Mouse (Mus musculus): ENCODE measurements around the gene Setmar. TPM values are rescaled to one million over a fixed set of nuclear protein-coding genes. Genes with fewer than 3 reads are reported as not detected.

Setmar gene
- polyA plus RNA-seq, 1 experiment = 1.7 TPM

GRCm38 (mm10) chr6:108114971-108115370, 50.1 kb downstream of the Setmar start:
- H3ac ChIP-seq (ENCODE audit: control insufficient read depth, insufficient read length) = no peak overlapping the region
- TF ChIP-seq CEBPB (IDR thresholded peaks at IDR 0.05; ENCODE audit: insufficient read depth, poor library complexity, severe bottlenecking) (no peak), E2F4 (IDR thresholded peaks at IDR 0.05; ENCODE audit: insufficient read depth) (no peak), SRF (IDR thresholded peaks at IDR 0.05; ENCODE audit: control insufficient read depth, insufficient read length, low read depth) (no peak), USF1 (IDR thresholded peaks at IDR 0.05; ENCODE audit: low read depth) (no peak), POLR2A (IDR thresholded peaks at IDR 0.05; ENCODE audit: insufficient read length, low read depth) (no peak), TCF12 (IDR thresholded peaks at IDR 0.05; ENCODE audit: insufficient read depth, poor library complexity, severe bottlenecking) (no peak), MYOG (IDR thresholded peaks at IDR 0.05; ENCODE audit: control insufficient read depth in 1 of 3, insufficient read depth in 1 of 3, insufficient read length in 2 of 3, low read depth in 2 of 3) (no peak), TCF3 (IDR thresholded peaks at IDR 0.05; ENCODE audit: insufficient read length, low read depth) (no peak), REST (IDR thresholded peaks at IDR 0.05; ENCODE audit: insufficient read depth, insufficient read length) (no peak), POLR2AphosphoS2 (IDR thresholded peaks at IDR 0.05; ENCODE audit: insufficient read length, low read depth) (no peak), MAX (IDR thresholded peaks at IDR 0.05; ENCODE audit: low read depth) (no peak), MYOD1 (IDR thresholded peaks at IDR 0.05; ENCODE audit: control insufficient read depth in 1 of 3, insufficient read length in 2 of 3, low read depth in 2 of 3) (no peak)
- no peaks in the 10 kb centered on the region for H3K27me3 ChIP-seq (ENCODE audit: control insufficient read depth, insufficient read depth, insufficient read length)
- H3K79me2 ChIP-seq (ENCODE audit: control insufficient read depth, insufficient read depth) = no peaks in the 10 kb centered on the region
- H3K4me3 ChIP-seq = no peak overlapping the region
- H3K36me3 ChIP-seq (ENCODE audit: control insufficient read depth, insufficient read depth) = no peaks in the 10 kb centered on the region
- H3K4me2 ChIP-seq (ENCODE audit: low read depth) = no peak overlapping the region

- H3K4me2 ChIP-seq (ENCODE audit: low read depth) = no peak overlapping the region
- no peak for TF ChIP-seq USF1 (IDR thresholded peaks at IDR 0.05; ENCODE audit: low read depth)
- H3K36me3 ChIP-seq (ENCODE audit: control insufficient read depth, insufficient read depth) = no peaks in the 10 kb centered on the region
- H3K4me3 ChIP-seq = no peak overlapping the region
- no peak overlapping the region for H3ac ChIP-seq (ENCODE audit: control insufficient read depth, insufficient read length)
- no peaks in the 10 kb centered on the region for H3K27me3 ChIP-seq (ENCODE audit: control insufficient read depth, insufficient read depth, insufficient read length)
- H3K79me2 ChIP-seq (ENCODE audit: control insufficient read depth, insufficient read depth) = no peaks in the 10 kb centered on the region
Measured at GRCm38 (mm10) chr6:108117881-108118280, 53.0 kb downstream of the Setmar start.

GRCm38 (mm10) chr6:108125474-108125873, 60.6 kb downstream of the Setmar start:
- no peaks in the 10 kb centered on the region for H3K27me3 ChIP-seq (ENCODE audit: control insufficient read depth, insufficient read depth, insufficient read length)
- H3K4me2 ChIP-seq (ENCODE audit: low read depth) = no peak overlapping the region
- no peak overlapping the region for H3K4me3 ChIP-seq
- no peak overlapping the region for H3ac ChIP-seq (ENCODE audit: control insufficient read depth, insufficient read length)
- H3K36me3 ChIP-seq (ENCODE audit: control insufficient read depth, insufficient read depth) = no peaks in the 10 kb centered on the region
- no peak for TF ChIP-seq CEBPB (IDR thresholded peaks at IDR 0.05; ENCODE audit: insufficient read depth, poor library complexity, severe bottlenecking)
- TF ChIP-seq TCF3 (IDR thresholded peaks at IDR 0.05; ENCODE audit: insufficient read length, low read depth) = no peak
- TF ChIP-seq MAX (IDR thresholded peaks at IDR 0.05; ENCODE audit: low read depth) = no peak
- TF ChIP-seq MYOG (IDR thresholded peaks at IDR 0.05; ENCODE audit: control insufficient read depth in 1 of 3, insufficient read depth in 1 of 3, insufficient read length in 2 of 3, low read depth in 2 of 3) = no peak
- no peak for TF ChIP-seq REST (IDR thresholded peaks at IDR 0.05; ENCODE audit: insufficient read depth, insufficient read length)
- no peak for TF ChIP-seq E2F4 (IDR thresholded peaks at IDR 0.05; ENCODE audit: insufficient read depth)
- TF ChIP-seq MYOD1 (IDR thresholded peaks at IDR 0.05; ENCODE audit: control insufficient read depth in 1 of 3, insufficient read length in 2 of 3, low read depth in 2 of 3) = no peak
- no peak for TF ChIP-seq SRF (IDR thresholded peaks at IDR 0.05; ENCODE audit: control insufficient read depth, insufficient read length, low read depth)
- TF ChIP-seq POLR2AphosphoS2 (IDR thresholded peaks at IDR 0.05; ENCODE audit: insufficient read length, low read depth) = no peak
- TF ChIP-seq USF1 (IDR thresholded peaks at IDR 0.05; ENCODE audit: low read depth) = no peak
- TF ChIP-seq POLR2A (IDR thresholded peaks at IDR 0.05; ENCODE audit: insufficient read length, low read depth) = no peak
- no peaks in the 10 kb centered on the region for H3K79me2 ChIP-seq (ENCODE audit: control insufficient read depth, insufficient read depth)

- no peak overlapping the region for H3K4me3 ChIP-seq
- H3ac ChIP-seq (ENCODE audit: control insufficient read depth, insufficient read length) = no peak overlapping the region
- H3K79me2 ChIP-seq (ENCODE audit: control insufficient read depth, insufficient read depth) = no peaks in the 10 kb centered on the region
- H3K36me3 ChIP-seq (ENCODE audit: control insufficient read depth, insufficient read depth) = no peaks in the 10 kb centered on the region
- no peaks in the 10 kb centered on the region for H3K27me3 ChIP-seq (ENCODE audit: control insufficient read depth, insufficient read depth, insufficient read length)
- no peak for TF ChIP-seq REST (IDR thresholded peaks at IDR 0.05; ENCODE audit: insufficient read depth, insufficient read length)
- no peak for TF ChIP-seq POLR2AphosphoS2 (IDR thresholded peaks at IDR 0.05; ENCODE audit: insufficient read length, low read depth)
- TF ChIP-seq TCF3 (IDR thresholded peaks at IDR 0.05; ENCODE audit: insufficient read length, low read depth) = no peak
- TF ChIP-seq SRF (IDR thresholded peaks at IDR 0.05; ENCODE audit: control insufficient read depth, insufficient read length, low read depth) = no peak
- no peak overlapping the region for H3K4me2 ChIP-seq (ENCODE audit: low read depth)
Measured at GRCm38 (mm10) chr6:108126631-108127030, 61.8 kb downstream of the Setmar start.

Other genes with a start within 250 kb of the Setmar start
- gene Sumf1, start 120.5 kb downstream of the Setmar start, polyA plus RNA-seq (2012; fragmentation: generic; extraction: Trizol) = 14.9 TPM
- gene Itpr1, start 148.1 kb downstream of the Setmar start, polyA plus RNA-seq (2012; fragmentation: generic; extraction: Trizol) = 3.1 TPM